Mouse (Mus musculus) lung, embryonic 14.5 days (tissue): Measurements from ENCODE around the gene Tnik. TPM values are rescaled to one million over a fixed set of nuclear protein-coding genes. Genes with fewer than 3 reads are reported as not detected.

Experiments used
- ATAC-seq: fragments of 200-750 bp; cut with Nextera tagmentation; 2 replicates; pipeline ENCODE4 v1.8.0; 2017; ENCODE audit warnings: mild to moderate bottlenecking, moderate TSS enrichment, moderate library complexity; ENCODE audit not compliant: insufficient read depth
- DNase-seq: peaks from one replicate; pipeline ENCODE4 v3.0.0-alpha.2; 2015
- H3K27ac ChIP-seq: fragments of 300-500 bp; sonication (generic); 2 replicates; pipeline ENCODE4 v1.5.1; 2014; ENCODE audit warnings: low read depth, mild to moderate bottlenecking, moderate library complexity
- H3K27me3 ChIP-seq: fragments of 300-500 bp; sonication (generic); 2 replicates; pipeline ENCODE4 v1.6.1; 2014; ENCODE audit warnings: low read length, control low read depth; ENCODE audit not compliant: insufficient read depth
- H3K36me3 ChIP-seq: fragments of 300-500 bp; sonication (generic); 2 replicates; pipeline ENCODE4 v1.6.1; 2014; ENCODE audit warnings: control low read depth; ENCODE audit not compliant: insufficient read depth
- H3K4me1 ChIP-seq: fragments of 300-500 bp; sonication (generic); 2 replicates; pipeline ENCODE4 v1.6.1; 2014; ENCODE audit warnings: antibody characterized with exemption, control low read depth; ENCODE audit not compliant: insufficient read depth
- H3K4me2 ChIP-seq: fragments of 300-500 bp; sonication (generic); 2 replicates; pipeline ENCODE4 v1.6.1; 2014; ENCODE audit warnings: mild to moderate bottlenecking
- H3K4me3 ChIP-seq: fragments of 300-500 bp; sonication (generic); 2 replicates; pipeline ENCODE4 v1.5.1; 2014; ENCODE audit warnings: low read depth, low read length
- H3K9ac ChIP-seq: fragments of 300-500 bp; sonication (generic); 2 replicates; pipeline ENCODE4 v1.6.1; 2014
- H3K9me3 ChIP-seq: fragments of 300-500 bp; sonication (generic); 2 replicates; pipeline ENCODE4 v1.6.1; 2016; ENCODE audit warnings: low read depth, low read length, control low read depth
- CTCF ChIP-seq: IDR thresholded peaks from 2 replicates; pipeline ENCODE4 v1.5.1; 2016; ENCODE audit warnings: antibody characterized with exemption, low read depth
- WGBS: fragments of 180-500 bp; shearing (Covaris S2); extraction: QIAGEN DNeasy Blood & Tissue Kit; methylation state at CpG from one replicate; pipeline ENCODE4 v1.1.7; 2014; 5-methylcytosine and 5-hydroxymethylcytosine counted together
- polyA plus RNA-seq: library from polyadenylated mRNA; unstranded; fragments of >200 nt; fragmentation: Nextera tagmentation; extraction: Ambion mirVana; gene quantifications from 2 replicates; pipeline ENCODE4 v1.2.1, GENCODE M21; 2014

Tnik gene
- polyA plus RNA-seq, 1 experiment from 2014 or later: 13.6 TPM

GRCm38 (mm10) chr3:28225357-28225905, 37.6 kb upstream of the Tnik start:
- Histone ChIP-seq H3K36me3 (no peaks in the 10 kb centered on the region), H3K9ac (no peak overlapping the region), H3K27me3 (no peaks in the 10 kb centered on the region), H3K4me2 (no peak overlapping the region), H3K4me1 (no peaks in the 10 kb centered on the region), H3K9me3 (no peaks in the 10 kb centered on the region), H3K4me3 (no peak overlapping the region), H3K27ac (no peak overlapping the region)
- no peak for ATAC-seq
- WGBS: 82% methylated on average over 9 of the region's 9 CpGs
- DNase-seq: no peak
- no peak for TF ChIP-seq CTCF

- H3K36me3 ChIP-seq: no peaks in the 10 kb centered on the region
- H3K27ac ChIP-seq: no peak overlapping the region
- no peak overlapping the region for H3K4me3 ChIP-seq
- DNase-seq: no peak
- H3K4me2 ChIP-seq: no peak overlapping the region
- no peaks in the 10 kb centered on the region for H3K9me3 ChIP-seq
- H3K9ac ChIP-seq: no peak overlapping the region
- no peak for ATAC-seq
- WGBS: 89% methylated on average over 19 of the region's 19 CpGs
- no peak for TF ChIP-seq CTCF
- H3K27me3 ChIP-seq: no peaks in the 10 kb centered on the region
- H3K4me1 ChIP-seq: no peaks in the 10 kb centered on the region
Measured at GRCm38 (mm10) chr3:28226181-28226580, 36.8 kb upstream of the Tnik start.

GRCm38 (mm10) chr3:28228930-28229329, 34.1 kb upstream of the Tnik start:
- H3K27me3 ChIP-seq: no peaks in the 10 kb centered on the region
- H3K9ac ChIP-seq: no peak overlapping the region
- H3K9me3 ChIP-seq: no peaks in the 10 kb centered on the region
- no peak overlapping the region for H3K4me3 ChIP-seq
- H3K4me1 ChIP-seq: no peaks in the 10 kb centered on the region
- DNase-seq: peak; percentile 11
- no peak for TF ChIP-seq CTCF
- no peak for ATAC-seq
- H3K36me3 ChIP-seq: no peaks in the 10 kb centered on the region
- H3K4me2 ChIP-seq: no peak overlapping the region
- WGBS: 37% methylated on average over 4 of the region's 4 CpGs
- no peak overlapping the region for H3K27ac ChIP-seq

GRCm38 (mm10) chr3:28229503-28229902, 33.5 kb upstream of the Tnik start:
- no peak overlapping the region for H3K9ac ChIP-seq
- H3K4me3 ChIP-seq: no peak overlapping the region
- H3K9me3 ChIP-seq: no peaks in the 10 kb centered on the region
- H3K27me3 ChIP-seq: no peaks in the 10 kb centered on the region
- H3K27ac ChIP-seq: no peak overlapping the region
- WGBS: 58% methylated on average over 2 of the region's 2 CpGs
- H3K36me3 ChIP-seq: no peaks in the 10 kb centered on the region
- ATAC-seq (no peak), DNase-seq (no peak)
- no peak for TF ChIP-seq CTCF
- H3K4me2 ChIP-seq: no peak overlapping the region
- H3K4me1 ChIP-seq: no peaks in the 10 kb centered on the region

- no peak overlapping the region for H3K4me2 ChIP-seq
- H3K27me3 ChIP-seq: no peaks in the 10 kb centered on the region
- TF ChIP-seq CTCF: no peak
- H3K9me3 ChIP-seq: no peaks in the 10 kb centered on the region
- WGBS: 74% methylated on average over 4 of the region's 4 CpGs
- no peaks in the 10 kb centered on the region for H3K36me3 ChIP-seq
- no peak overlapping the region for H3K4me3 ChIP-seq
- no peaks in the 10 kb centered on the region for H3K4me1 ChIP-seq
- no peak overlapping the region for H3K27ac ChIP-seq
- ATAC-seq (no peak), DNase-seq (no peak)
- no peak overlapping the region for H3K9ac ChIP-seq
Measured at GRCm38 (mm10) chr3:28232885-28233284, 30.1 kb upstream of the Tnik start.

- DNase-seq (no peak), ATAC-seq (no peak)
- Histone ChIP-seq H3K36me3 (no peaks in the 10 kb centered on the region), H3K4me1 (no peaks in the 10 kb centered on the region), H3K9me3 (no peaks in the 10 kb centered on the region), H3K9ac (no peak overlapping the region), H3K4me3 (no peak overlapping the region), H3K4me2 (no peak overlapping the region), H3K27ac (no peak overlapping the region), H3K27me3 (no peaks in the 10 kb centered on the region)
- WGBS: 80% methylated on average over 7 of the region's 7 CpGs
- no peak for TF ChIP-seq CTCF
Measured at GRCm38 (mm10) chr3:28234179-28234578, 28.8 kb upstream of the Tnik start.

- no peaks in the 10 kb centered on the region for H3K9me3 ChIP-seq
- DNase-seq (no peak), ATAC-seq (no peak)
- H3K27ac ChIP-seq: no peak overlapping the region
- no peaks in the 10 kb centered on the region for H3K4me1 ChIP-seq
- no peak overlapping the region for H3K4me3 ChIP-seq
- TF ChIP-seq CTCF: no peak
- H3K27me3 ChIP-seq: no peaks in the 10 kb centered on the region
- WGBS: 91% methylated on average over 4 of the region's 4 CpGs
- H3K36me3 ChIP-seq: no peaks in the 10 kb centered on the region
- no peak overlapping the region for H3K9ac ChIP-seq
- H3K4me2 ChIP-seq: no peak overlapping the region
Measured at GRCm38 (mm10) chr3:28236689-28237088, 26.3 kb upstream of the Tnik start.

- no peak overlapping the region for H3K9ac ChIP-seq
- H3K27me3 ChIP-seq: no peaks in the 10 kb centered on the region
- ATAC-seq (no peak), DNase-seq (no peak)
- WGBS: 61% methylated on average over 2 of the region's 2 CpGs
- H3K9me3 ChIP-seq: no peaks in the 10 kb centered on the region
- no peaks in the 10 kb centered on the region for H3K4me1 ChIP-seq
- H3K27ac ChIP-seq: no peak overlapping the region
- H3K4me2 ChIP-seq: no peak overlapping the region
- H3K36me3 ChIP-seq: no peaks in the 10 kb centered on the region
- no peak for TF ChIP-seq CTCF
- no peak overlapping the region for H3K4me3 ChIP-seq
Measured at GRCm38 (mm10) chr3:28238136-28238535, 24.9 kb upstream of the Tnik start.
